Mouse (Mus musculus) spleen, postnatal 4 days (tissue): ENCODE measurements around the gene Hist1h2af.
"Not testable (repeated sequence)": the region's sequence is repeated elsewhere in the genome, so short reads cannot be mapped to it uniquely, and the experiment has no call there.

Experiments used
- DNase-seq, 2 experiments: peaks; one replicate each; pipeline ENCODE4 v3.0.0; 2022; ENCODE audit warnings: low spot score in 2 of 2

The Hist1h2af gene

GRCm38 (mm10) chr13:23575864-23576313 lies 42.2 kb downstream of the Hist1h2af start:
- DNase-seq = not testable (repeated sequence)

GRCm38 (mm10) chr13:23576351-23576881 lies 42.7 kb downstream of the Hist1h2af start:
- no peak for DNase-seq

- no peak for DNase-seq
These were observed 43.4 kb downstream of the Hist1h2af start for GRCm38 (mm10) chr13:23576906-23577639.

- no peak for DNase-seq
These were observed 44.1 kb downstream of the Hist1h2af start for GRCm38 (mm10) chr13:23577835-23578234.

GRCm38 (mm10) chr13:23581408-23582218 lies 47.9 kb downstream of the Hist1h2af start, which contains the start of gene Hist1h4d:
Hist1h4d (plus strand) TSS chr13:23581598.
- DNase-seq = peak; percentile 96 to 97

- DNase-seq = peak in 1 of 2 experiments; percentile 62
These were observed 48.7 kb downstream of the Hist1h2af start for GRCm38 (mm10) chr13:23582219-23583056.

GRCm38 (mm10) chr13:23583387-23584068 lies 49.8 kb downstream of the Hist1h2af start:
- peak in 1 of 2 experiments; percentile 63 for DNase-seq
